Mouse (Mus musculus): ENCODE measurements at regions not wholly inside any gene's neighbourhood (a gene's known extent, or its start where the extent isn't known, plus 50 kb on each side); places are given as distances from the start of the nearest gene placed in this dataset.

GRCm38 (mm10) chr12:97312282-97313040 is 946.8 kb downstream of the Galc start:
- DNase-seq: no peak

GRCm38 (mm10) chr12:97278792-97279191 is 980.5 kb downstream of the Galc start:
- no peak for DNase-seq

- DNase-seq: no peak
Measured at GRCm38 (mm10) chr12:97278331-97278730, 980.9 kb downstream of the Galc start.

All from right cerebral cortex, postnatal 25 days (tissue).